Mouse (Mus musculus): Measurements from ENCODE around the gene St3gal3.

DNA sequence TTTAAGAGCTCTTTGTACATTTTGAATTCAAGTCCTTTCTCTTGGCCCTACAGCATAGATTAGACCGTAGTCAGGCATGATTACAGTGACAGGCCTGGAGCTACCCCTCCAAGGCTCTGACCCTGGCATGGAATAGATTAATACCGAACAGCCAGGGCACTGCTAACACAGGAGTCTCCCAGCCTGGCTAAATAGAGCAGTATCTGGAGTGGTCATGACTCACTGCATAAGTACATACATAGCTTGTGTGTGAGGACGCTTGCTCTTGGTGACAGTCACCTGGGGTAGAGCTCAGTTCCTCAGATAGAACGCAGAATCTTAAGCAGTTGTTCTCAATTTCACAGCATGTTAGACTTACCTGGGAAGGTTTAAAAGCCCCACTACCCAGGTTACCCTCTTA is 112.3 kb downstream of the St3gal3 start:
- TF ChIP-seq CTCF (IDR thresholded peaks at IDR 0.05; ENCODE audit: borderline replicate concordance, control insufficient read depth, extremely low read depth, insufficient read depth, low read length, poor library complexity): no peak
- TF ChIP-seq POLR2A (IDR thresholded peaks at IDR 0.05; ENCODE audit: control insufficient read depth, extremely low read depth, insufficient read depth, low read length, poor library complexity): no peak
